16 mouse cellular contexts compared by ENCODE assay signal in the genomic region with DNA sequence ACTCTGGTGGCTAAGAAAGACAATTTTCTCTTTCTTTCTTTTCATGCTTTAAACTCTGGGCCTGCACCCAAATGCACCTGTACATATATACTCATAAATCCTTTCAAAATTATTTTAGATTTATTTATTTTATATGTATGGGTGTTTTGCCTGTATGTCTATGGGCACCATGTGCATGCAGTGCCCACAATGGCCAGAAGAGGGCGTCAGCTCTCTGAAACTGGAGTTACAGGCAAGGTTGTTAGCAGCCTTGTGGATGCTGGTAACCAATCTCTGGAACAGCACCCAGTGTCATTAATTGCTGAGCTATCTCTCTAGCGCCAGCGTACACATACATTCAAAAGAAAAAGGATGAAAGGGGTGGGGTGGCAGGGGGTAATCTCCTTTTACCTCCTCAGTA. TPM values are rescaled to one million over a fixed set of nuclear protein-coding genes. Genes with fewer than 3 reads are reported as not detected.
DNase-seq lines count a peak whose midpoint lies in the region; ATAC-seq and TF ChIP-seq lines count a peak whose summit lies in the region.
"Had no signal": no experiment of that assay in that cellular context is flagged by ENCODE, and none has a peak within 500 bp of the region (broad histone marks: within the 10 kb centered on the region; RNA-seq: fewer than 3 reads in every experiment).

No protein-coding gene starts in this region.

- no peaks in the 10 kb centered on the region for H3K27me3 ChIP-seq in hindbrain, postnatal 0 days (ENCODE audit: insufficient read depth, low read length)
- no peaks in the 10 kb centered on the region for H3K27me3 ChIP-seq in hindbrain, embryonic 12.5 days
- H3K27me3 ChIP-seq in lung, postnatal 0 days (replicated peaks; ENCODE audit: insufficient read depth, low read length), result no peaks in the 10 kb centered on the region
- H3K27me3 ChIP-seq in stomach, postnatal 0 days (ENCODE audit: control insufficient read depth, insufficient read depth, low read length), result no peaks in the 10 kb centered on the region
- H3K27me3 ChIP-seq: hindbrain, embryonic 15.5 days; kidney, embryonic 15.5 days had no signal

- no peaks in the 10 kb centered on the region for H3K9me3 ChIP-seq in hindbrain, postnatal 0 days (ENCODE audit: low read length)
- H3K9me3 ChIP-seq in hindbrain, embryonic 12.5 days (replicated peaks), result no peaks in the 10 kb centered on the region
- no peaks in the 10 kb centered on the region for H3K9me3 ChIP-seq in lung, postnatal 0 days (ENCODE audit: low read length)
- no peaks in the 10 kb centered on the region for H3K9me3 ChIP-seq in stomach, postnatal 0 days (ENCODE audit: control insufficient read depth, low read length)
- H3K9me3 ChIP-seq: embryonic facial prominence, embryonic 10.5 days; hindbrain, embryonic 15.5 days; kidney, embryonic 15.5 days had no signal

- TF ChIP-seq CTCF in hindbrain, postnatal 0 days (IDR thresholded peaks at IDR 0.05; ENCODE audit: low read depth), result peak; percentile 44
- peak; percentile 29 for TF ChIP-seq CTCF in lung, postnatal 0 days (IDR thresholded peaks at IDR 0.05)
- TF ChIP-seq CTCF in stomach, postnatal 0 days (IDR thresholded peaks at IDR 0.05; ENCODE audit: low read depth), result peak; percentile 46

- 67% methylated on average over 3 of the region's 3 CpGs for WGBS in hindbrain, postnatal 0 days
- WGBS in hindbrain, embryonic 12.5 days, result 66% methylated on average over 3 of the region's 3 CpGs
- 64% methylated on average over 3 of the region's 3 CpGs for WGBS in lung, postnatal 0 days
- 65% methylated on average over 3 of the region's 3 CpGs for WGBS in stomach, postnatal 0 days

- no peak overlapping the region for H3K9ac ChIP-seq in hindbrain, postnatal 0 days (replicated peaks; ENCODE audit: low read length)
- no peak overlapping the region for H3K9ac ChIP-seq in hindbrain, embryonic 12.5 days
- no peak overlapping the region for H3K9ac ChIP-seq in lung, postnatal 0 days (replicated peaks; ENCODE audit: low read depth)
- H3K9ac ChIP-seq in stomach, postnatal 0 days (ENCODE audit: low read length), result no peak overlapping the region
- H3K9ac ChIP-seq: hindbrain, embryonic 15.5 days; kidney, embryonic 15.5 days had no signal

- no peak for TF ChIP-seq EP300 in lung, postnatal 0 days (IDR thresholded peaks at IDR 0.05)
- no peak for TF ChIP-seq EP300 in stomach, postnatal 0 days (optimal IDR thresholded peaks at IDR 0.05)

- DNase-seq in hindbrain, postnatal 0 days (ENCODE audit: low spot score), result no peak
- no peak for DNase-seq in lung, postnatal 0 days (ENCODE audit: low spot score)
- no peak for DNase-seq in lung, postnatal 4 days
- DNase-seq in NIH3T3 (ENCODE audit: low read depth), result peak; percentile 26
- no peak for DNase-seq in stomach, postnatal 0 days (ENCODE audit: low spot score)
- DNase-seq in layer of hippocampus, adult 18-20 months (ENCODE audit: low spot score in 2 of 2), result no peak
- no peak for DNase-seq in kidney, adult 8-10 months
- DNase-seq: adrenal gland, postnatal 14 days; cerebellum, postnatal 25 days had no signal

- no peak overlapping the region for H3K4me3 ChIP-seq in hindbrain, postnatal 0 days (ENCODE audit: low read length)
- no peak overlapping the region for H3K4me3 ChIP-seq in hindbrain, embryonic 12.5 days
- H3K4me3 ChIP-seq in lung, postnatal 0 days (ENCODE audit: low read depth, low read length), result no peak overlapping the region
- H3K4me3 ChIP-seq in stomach, postnatal 0 days (ENCODE audit: low read depth, low read length), result no peak overlapping the region
- H3K4me3 ChIP-seq: embryonic facial prominence, embryonic 10.5 days; hindbrain, embryonic 15.5 days; kidney, embryonic 15.5 days had no signal

- H3K27ac ChIP-seq in hindbrain, postnatal 0 days, result no peak overlapping the region
- no peak overlapping the region for H3K27ac ChIP-seq in hindbrain, embryonic 12.5 days
- no peak overlapping the region for H3K27ac ChIP-seq in lung, postnatal 0 days (ENCODE audit: low read length)
- H3K27ac ChIP-seq in stomach, postnatal 0 days (replicated peaks), result no peak overlapping the region
- H3K27ac ChIP-seq: embryonic facial prominence, embryonic 10.5 days; hindbrain, embryonic 15.5 days; kidney, embryonic 15.5 days had no signal

- no peaks in the 10 kb centered on the region for H3K36me3 ChIP-seq in hindbrain, postnatal 0 days (ENCODE audit: insufficient read depth, low read length)
- no peaks in the 10 kb centered on the region for H3K36me3 ChIP-seq in hindbrain, embryonic 12.5 days
- H3K36me3 ChIP-seq in lung, postnatal 0 days (ENCODE audit: insufficient read depth, low read length), result no peaks in the 10 kb centered on the region
- H3K36me3 ChIP-seq in stomach, postnatal 0 days (ENCODE audit: control insufficient read depth, insufficient read depth, low read length), result no peaks in the 10 kb centered on the region
- H3K36me3 ChIP-seq: embryonic facial prominence, embryonic 10.5 days; hindbrain, embryonic 15.5 days; kidney, embryonic 15.5 days had no signal

- ATAC-seq in hindbrain, postnatal 0 days, result no peak
- no peak for ATAC-seq in hindbrain, embryonic 12.5 days (ENCODE audit: low FRiP score)
- ATAC-seq in lung, postnatal 0 days, result no peak
- ATAC-seq in stomach, postnatal 0 days (ENCODE audit: low FRiP score, low TSS enrichment), result no peak

- no peak overlapping the region for H3K4me2 ChIP-seq in hindbrain, postnatal 0 days (ENCODE audit: low read depth, low read length)
- H3K4me2 ChIP-seq in hindbrain, embryonic 12.5 days (replicated peaks), result no peak overlapping the region
- H3K4me2 ChIP-seq in lung, postnatal 0 days (replicated peaks; ENCODE audit: low read depth, low read length), result no peak overlapping the region
- no peak overlapping the region for H3K4me2 ChIP-seq in stomach, postnatal 0 days (replicated peaks; ENCODE audit: low read depth)
- H3K4me2 ChIP-seq: hindbrain, embryonic 15.5 days; kidney, embryonic 15.5 days; midbrain, embryonic 11.5 days had no signal

- H3K4me1 ChIP-seq in hindbrain, postnatal 0 days (ENCODE audit: insufficient read depth, low read length), result no peaks in the 10 kb centered on the region
- H3K4me1 ChIP-seq in hindbrain, embryonic 12.5 days, result no peaks in the 10 kb centered on the region
- H3K4me1 ChIP-seq in lung, postnatal 0 days (ENCODE audit: insufficient read depth, low read depth, low read length), result no peaks in the 10 kb centered on the region
- no peaks in the 10 kb centered on the region for H3K4me1 ChIP-seq in stomach, postnatal 0 days (replicated peaks; ENCODE audit: control insufficient read depth, insufficient read depth)
- H3K4me1 ChIP-seq: hindbrain, embryonic 15.5 days had no signal

RNA-seq across cellular contexts. Expression of a gene that starts 5.6 kb away (rescaled TPM):
- total RNA-seq in hindbrain, postnatal 0 days (2014; rRNA removed), result 3.7 and 5.0 TPM in 2 replicates
- 6.5 and 7.7 TPM in 2 replicates for polyA plus RNA-seq in hindbrain, postnatal 0 days (2015; fragmentation: Nextera tagmentation; extraction: Ambion mirVana)
- 8.5 and 11.1 TPM in 2 replicates for polyA plus RNA-seq in hindbrain, embryonic 12.5 days (2016; fragmentation: Nextera tagmentation; extraction: Ambion mirVana)
- 10.9 and 11.0 TPM in 2 replicates for polyA plus RNA-seq in lung, postnatal 0 days (2015; fragmentation: Nextera tagmentation; extraction: Ambion mirVana)
- 5.6 and 6.1 TPM in 2 replicates for polyA plus RNA-seq in stomach, postnatal 0 days (2015; fragmentation: Nextera tagmentation; extraction: Ambion mirVana)
- total RNA-seq in layer of hippocampus, adult 18-20 months (2021), result 1 to 10 TPM; 1.5 to 1.9 TPM

RNA-seq across cellular contexts. Expression of a gene that starts 18.3 kb away (rescaled TPM):
- total RNA-seq in hindbrain, postnatal 0 days (2014; rRNA removed), result 5.0 and 6.1 TPM in 2 replicates
- 9.0 and 10.2 TPM in 2 replicates for polyA plus RNA-seq in hindbrain, postnatal 0 days (2015; fragmentation: Nextera tagmentation; extraction: Ambion mirVana)
- 7.0 and 8.9 TPM in 2 replicates for polyA plus RNA-seq in hindbrain, embryonic 12.5 days (2016; fragmentation: Nextera tagmentation; extraction: Ambion mirVana)
- 2.3 and 2.8 TPM in 2 replicates for polyA plus RNA-seq in lung, postnatal 0 days (2015; fragmentation: Nextera tagmentation; extraction: Ambion mirVana)
- polyA plus RNA-seq in stomach, postnatal 0 days (2015; fragmentation: Nextera tagmentation; extraction: Ambion mirVana), result 1.7 and 2.4 TPM in 2 replicates
- total RNA-seq in layer of hippocampus, adult 18-20 months (2021), result 10 to 100 TPM; 18.9 to 21.7 TPM

RNA-seq across cellular contexts. Expression of a gene that starts 30.7 kb away (rescaled TPM):
- 66.4 and 90.3 TPM in 2 replicates for total RNA-seq in hindbrain, postnatal 0 days (2014; rRNA removed)
- 110 and 111 TPM in 2 replicates for polyA plus RNA-seq in hindbrain, postnatal 0 days (2015; fragmentation: Nextera tagmentation; extraction: Ambion mirVana)
- polyA plus RNA-seq in hindbrain, embryonic 12.5 days (2016; fragmentation: Nextera tagmentation; extraction: Ambion mirVana), result 107 and 116 TPM in 2 replicates
- 99.7 and 101 TPM in 2 replicates for polyA plus RNA-seq in lung, postnatal 0 days (2015; fragmentation: Nextera tagmentation; extraction: Ambion mirVana)
- 113 and 118 TPM in 2 replicates for polyA plus RNA-seq in stomach, postnatal 0 days (2015; fragmentation: Nextera tagmentation; extraction: Ambion mirVana)
- total RNA-seq in layer of hippocampus, adult 18-20 months (2021), result 10 to 100 TPM; 60.6 to 67.1 TPM

RNA-seq across cellular contexts. Expression of a gene that starts 30.8 kb away (rescaled TPM):
- 17.3 and 17.9 TPM in 2 replicates for total RNA-seq in hindbrain, postnatal 0 days (2014; rRNA removed)
- 18.9 and 20.2 TPM in 2 replicates for polyA plus RNA-seq in hindbrain, postnatal 0 days (2015; fragmentation: Nextera tagmentation; extraction: Ambion mirVana)
- polyA plus RNA-seq in hindbrain, embryonic 12.5 days (2016; fragmentation: Nextera tagmentation; extraction: Ambion mirVana), result 25.7 and 28.0 TPM in 2 replicates
- polyA plus RNA-seq in lung, postnatal 0 days (2015; fragmentation: Nextera tagmentation; extraction: Ambion mirVana), result 6.0 and 7.0 TPM in 2 replicates
- 11.4 and 12.3 TPM in 2 replicates for polyA plus RNA-seq in stomach, postnatal 0 days (2015; fragmentation: Nextera tagmentation; extraction: Ambion mirVana)
- 10 to 100 TPM; 11.1 to 11.2 TPM for total RNA-seq in layer of hippocampus, adult 18-20 months (2021)

RNA-seq across cellular contexts. Expression of a gene that starts 45.0 kb away (rescaled TPM):
- not detected in 2 replicates for total RNA-seq in hindbrain, postnatal 0 days (2014; rRNA removed)
- 1.4 and 1.9 TPM in 2 replicates for polyA plus RNA-seq in hindbrain, postnatal 0 days (2015; fragmentation: Nextera tagmentation; extraction: Ambion mirVana)
- 3.2 and 4.0 TPM in 2 replicates for polyA plus RNA-seq in hindbrain, embryonic 12.5 days (2016; fragmentation: Nextera tagmentation; extraction: Ambion mirVana)
- polyA plus RNA-seq in lung, postnatal 0 days (2015; fragmentation: Nextera tagmentation; extraction: Ambion mirVana), result not detected in 2 replicates
- polyA plus RNA-seq in stomach, postnatal 0 days (2015; fragmentation: Nextera tagmentation; extraction: Ambion mirVana), result not detected in 2 replicates
- under 1 TPM; 0.30 to 0.63 TPM for total RNA-seq in layer of hippocampus, adult 18-20 months (2021)
- total RNA-seq: adrenal gland, postnatal 14 days; granulocyte monocyte progenitor cell, adult 5-6 weeks had no signal
- polyA plus RNA-seq: heart, embryonic 16.5 days; kidney, embryonic 15.5 days; midbrain, embryonic 11.5 days had no signal
